Mouse (Mus musculus) urinary bladder, postnatal 0 days (tissue): ENCODE measurements around the gene Tmco2. TPM values are rescaled to one million over a fixed set of nuclear protein-coding genes. Genes with fewer than 3 reads are reported as not detected.

Experiments
- polyA plus RNA-seq: library from polyadenylated mRNA; unstranded; fragments of >200 nt; fragmentation: Nextera tagmentation; extraction: Ambion mirVana; gene quantifications from 2 replicates; pipeline ENCODE4 v1.2.1, GENCODE M21; 2015

The Tmco2 gene
- polyA plus RNA-seq = not detected in 2 replicates

DNA sequence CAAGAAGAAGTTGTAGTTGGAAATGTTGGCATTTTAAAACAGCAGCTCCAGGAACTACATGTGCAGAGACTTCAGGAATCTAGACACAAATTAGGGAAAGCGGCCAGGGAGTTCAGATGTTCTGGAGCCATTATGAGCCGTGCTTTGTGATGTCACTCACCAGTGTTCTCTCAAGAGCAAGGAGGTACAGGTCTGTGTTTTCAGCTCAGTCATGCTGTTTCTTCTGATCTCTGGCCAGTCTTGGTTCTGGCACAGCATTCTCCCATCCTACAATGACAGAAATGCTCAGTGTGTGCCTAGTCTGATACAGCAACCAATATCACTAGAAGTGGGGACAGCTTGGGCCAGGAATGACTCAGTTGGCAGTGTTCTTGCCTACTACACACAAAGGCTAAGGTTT, at the start of gene Tmco2:
TSS of gene Tmco2 (minus strand) at position 101 of the 400 bp plus-strand sequence.

DNA sequence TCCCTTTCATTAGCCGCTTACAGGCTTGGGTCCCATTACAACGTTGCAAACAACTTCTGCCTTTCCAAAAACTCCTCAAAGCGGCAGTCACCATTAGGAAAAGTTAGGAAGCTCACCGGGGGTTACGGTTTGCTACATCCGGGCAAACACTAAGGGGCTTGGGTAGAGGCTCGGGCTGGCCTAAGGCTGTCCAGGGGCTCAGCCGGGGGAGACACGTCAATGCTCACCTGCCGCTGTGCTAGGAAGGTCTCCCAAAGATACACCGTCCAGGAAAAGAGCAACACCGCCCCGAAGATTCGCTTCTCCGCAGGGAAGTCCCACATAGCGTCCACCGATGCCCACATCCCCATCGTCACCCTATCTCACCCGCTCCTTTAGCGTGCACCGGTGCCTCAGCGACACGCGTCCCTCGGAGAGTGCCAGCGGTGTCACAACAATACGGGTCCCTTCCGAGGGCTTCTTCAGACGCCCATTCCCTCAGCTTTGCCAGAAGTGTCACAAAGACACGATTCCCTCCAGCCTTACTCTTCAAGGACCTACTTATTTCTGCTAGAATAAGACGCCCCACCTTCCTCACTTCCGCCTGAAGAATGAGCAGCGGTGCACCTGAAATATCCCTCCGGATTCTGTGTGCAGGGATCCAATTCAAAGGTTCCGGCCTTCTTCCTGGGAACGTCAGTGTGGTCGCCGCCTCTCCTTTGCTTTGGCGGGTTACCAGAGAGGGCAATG, 11.2 kb downstream of the Tmco2 start, which contains the start of gene Zmpste24:
TSS of gene Zmpste24 (minus strand) at position 592 of the 729 bp plus-strand sequence.

Other genes with a start within 250 kb of the Tmco2 start
- 9.5 and 9.6 TPM in 2 replicates for gene Exo5, start 184.2 kb downstream of the Tmco2 start, polyA plus RNA-seq
- 2.0 and 2.6 TPM in 2 replicates for gene Zfp69, start 157.5 kb downstream of the Tmco2 start, polyA plus RNA-seq
- 8.2 and 8.7 TPM in 2 replicates for gene Smap2, start 92.0 kb downstream of the Tmco2 start, polyA plus RNA-seq
- 3.5 and 4.6 TPM in 2 replicates for gene Col9a2, start 69.8 kb downstream of the Tmco2 start, polyA plus RNA-seq
- 22.3 and 27.3 TPM in 2 replicates for gene Zmpste24, start 11.0 kb downstream of the Tmco2 start, polyA plus RNA-seq
- 11.4 and 12.8 TPM in 2 replicates for gene Rlf, start 105.9 kb upstream of the Tmco2 start, polyA plus RNA-seq
- not detected in 2 replicates for gene Gm12888, start 215.7 kb upstream of the Tmco2 start, polyA plus RNA-seq